Mouse (Mus musculus): ENCODE measurements around the gene Kif26b.
A peak's percentile ranks its signal among the peaks of the same experiment; 100 is the strongest.

Kif26b gene

DNA sequence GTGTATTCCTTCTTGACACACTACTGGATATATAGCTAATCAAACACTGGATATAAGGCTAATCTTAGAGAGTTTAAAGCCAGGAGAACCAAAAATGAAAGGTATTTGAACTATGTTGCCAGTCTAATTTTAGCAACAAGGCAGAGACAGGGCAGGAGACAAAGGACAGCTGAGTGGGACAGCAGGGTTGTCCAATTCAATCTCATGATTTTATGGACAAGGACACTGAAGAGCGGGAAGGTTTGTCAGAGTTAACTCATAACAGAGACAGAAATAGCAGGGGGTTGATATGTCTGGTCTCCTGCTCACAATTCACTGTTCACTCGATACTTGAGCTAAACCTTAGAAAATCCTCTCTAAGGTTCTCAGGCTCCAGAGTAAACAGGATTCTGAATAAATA, 187.5 kb downstream of the Kif26b start:
- DNase-seq (ENCODE audit: low read depth, low spot score) = no peak

DNA sequence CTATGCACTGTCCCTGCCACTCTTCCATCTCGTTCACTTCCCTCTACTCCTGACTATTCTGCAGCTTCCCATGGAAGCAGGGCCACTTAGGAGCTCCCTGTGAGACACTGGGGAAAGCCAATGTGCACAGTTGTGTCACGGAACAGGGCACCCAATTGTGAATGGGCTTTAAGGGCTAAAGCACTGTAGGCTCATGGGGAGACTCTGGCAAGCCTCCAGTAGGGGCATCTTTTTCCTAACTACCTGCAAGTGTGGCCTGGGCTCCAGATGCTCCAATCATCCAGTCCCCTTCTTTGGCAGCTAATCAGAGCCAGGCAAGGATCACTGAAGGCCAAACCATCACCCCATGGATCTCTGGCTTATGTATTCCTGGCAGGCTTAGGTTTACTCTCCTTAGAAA, 191.9 kb downstream of the Kif26b start:
- peak; percentile 31 for DNase-seq (ENCODE audit: low read depth, low spot score)

DNA sequence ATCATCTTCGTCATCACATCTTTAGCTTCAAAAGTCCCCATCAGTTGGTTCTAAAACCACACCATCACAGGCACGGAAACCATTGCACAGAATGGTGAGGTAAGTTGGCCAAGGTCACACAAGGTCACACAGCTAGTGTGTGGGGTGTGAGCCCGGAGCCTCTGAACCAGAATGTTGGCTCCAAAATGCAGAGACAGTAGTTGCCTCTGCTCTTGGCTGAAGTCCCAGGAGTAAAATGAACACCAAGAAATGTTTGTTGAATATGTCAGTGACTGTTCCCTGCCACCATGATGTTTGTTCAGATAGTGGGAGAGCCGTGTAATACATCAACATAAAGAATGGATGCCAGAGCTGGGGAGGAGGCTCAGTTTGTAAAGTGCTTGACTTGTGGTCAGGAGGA, 193.9 kb downstream of the Kif26b start:
- DNase-seq (ENCODE audit: low read depth, low spot score) = peak; percentile 45

DNA sequence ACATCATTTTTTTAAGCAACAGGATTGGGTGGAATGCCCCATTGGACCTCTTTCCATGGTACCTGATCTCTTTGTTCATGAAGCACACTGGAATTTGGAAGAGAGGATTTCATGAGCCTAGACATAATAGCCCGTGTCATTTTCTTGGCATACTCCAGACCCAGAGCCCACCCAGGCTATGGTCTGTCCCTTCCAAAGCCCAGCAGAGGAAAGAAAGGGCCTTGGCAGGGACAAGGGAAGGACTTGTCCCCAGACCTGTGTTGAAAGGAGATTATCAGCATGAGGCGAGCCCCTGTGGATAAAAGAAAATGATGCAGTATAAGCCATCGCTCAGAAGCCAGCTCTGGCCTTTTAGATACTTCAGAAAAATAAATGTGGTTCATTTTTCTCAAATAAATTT, 196.6 kb downstream of the Kif26b start:
- DNase-seq (ENCODE audit: low read depth, low spot score) = no peak

DNA sequence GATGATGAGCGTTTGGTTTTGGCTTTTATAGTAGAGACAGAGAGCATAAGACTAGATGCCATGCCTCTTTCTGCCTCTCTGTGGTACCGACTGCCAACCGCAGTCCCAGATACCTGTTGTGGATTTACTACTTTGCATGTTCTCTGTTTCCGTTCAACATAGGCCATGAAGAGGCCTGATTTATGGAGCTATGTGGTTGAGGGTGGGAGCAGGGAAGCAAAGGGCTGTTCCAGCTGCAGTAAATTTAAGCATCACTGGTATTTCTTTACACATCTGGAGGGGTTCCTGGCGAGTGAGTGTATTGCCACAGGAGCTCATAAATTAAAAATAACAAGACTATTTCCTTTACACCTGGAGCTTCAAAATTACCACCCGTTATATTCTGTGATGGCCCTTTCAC, 199.3 kb downstream of the Kif26b start:
- DNase-seq (ENCODE audit: low read depth, low spot score) = no peak

DNA sequence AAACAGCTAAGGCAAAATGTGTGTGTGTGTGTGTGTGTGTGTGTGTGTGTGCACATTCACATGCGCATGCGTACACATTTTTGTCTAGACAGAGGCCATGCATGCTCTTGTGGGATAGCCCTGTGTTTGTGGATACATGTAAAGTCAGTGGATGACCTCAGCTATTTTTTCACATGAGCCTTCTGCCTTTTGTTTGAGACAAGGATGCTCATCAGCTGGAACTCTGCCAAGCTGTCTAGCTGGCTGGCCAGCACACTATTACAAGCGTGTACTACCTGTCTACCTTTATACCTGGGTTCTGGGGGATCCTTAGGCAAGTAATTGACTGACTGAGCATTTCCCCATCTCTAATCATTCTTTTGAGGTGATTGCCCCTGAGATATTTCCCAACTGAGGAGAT, 201.3 kb downstream of the Kif26b start:
- peak; percentile 78 for DNase-seq (ENCODE audit: low read depth, low spot score)

DNA sequence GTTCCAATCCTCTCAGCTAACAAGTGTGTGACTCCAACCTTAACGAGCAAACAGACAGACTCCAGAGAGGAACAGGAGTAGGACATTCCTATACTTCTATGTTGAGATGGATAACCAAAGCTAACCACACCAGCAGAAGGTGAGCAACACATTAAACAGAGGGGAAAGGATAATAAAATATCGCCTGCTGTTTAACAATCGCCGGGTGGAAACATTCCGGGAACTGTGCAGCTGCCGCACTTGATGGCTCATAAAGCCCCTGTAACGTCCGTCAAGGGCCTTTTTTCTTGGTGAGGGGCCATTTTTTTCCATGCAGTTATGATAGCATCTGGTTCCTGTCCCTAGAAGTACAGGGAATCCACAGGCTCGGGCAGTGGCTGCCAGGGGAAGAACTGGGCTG, 204.1 kb downstream of the Kif26b start:
- DNase-seq (ENCODE audit: low read depth, low spot score) = no peak

DNA sequence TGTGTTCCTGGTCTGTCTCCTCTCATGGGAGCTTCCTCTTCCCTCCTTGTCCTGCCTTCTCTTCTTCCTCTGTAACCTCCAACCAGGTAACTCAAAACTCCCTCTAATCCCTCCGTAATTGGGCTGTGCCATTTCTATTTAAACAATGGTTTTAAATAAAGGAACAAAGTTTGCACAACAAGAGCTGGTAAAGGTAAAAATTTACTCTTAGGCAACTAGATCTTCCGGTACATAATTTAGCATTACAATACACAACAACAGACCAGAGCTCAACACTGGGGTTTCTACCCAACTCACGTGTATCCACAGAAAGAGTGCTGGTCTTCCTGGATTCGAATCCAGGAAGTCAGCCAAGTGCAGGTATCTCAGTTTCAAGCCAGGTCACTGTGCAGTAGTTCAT, 205.7 kb downstream of the Kif26b start:
- DNase-seq (ENCODE audit: low read depth, low spot score) = no peak

DNA sequence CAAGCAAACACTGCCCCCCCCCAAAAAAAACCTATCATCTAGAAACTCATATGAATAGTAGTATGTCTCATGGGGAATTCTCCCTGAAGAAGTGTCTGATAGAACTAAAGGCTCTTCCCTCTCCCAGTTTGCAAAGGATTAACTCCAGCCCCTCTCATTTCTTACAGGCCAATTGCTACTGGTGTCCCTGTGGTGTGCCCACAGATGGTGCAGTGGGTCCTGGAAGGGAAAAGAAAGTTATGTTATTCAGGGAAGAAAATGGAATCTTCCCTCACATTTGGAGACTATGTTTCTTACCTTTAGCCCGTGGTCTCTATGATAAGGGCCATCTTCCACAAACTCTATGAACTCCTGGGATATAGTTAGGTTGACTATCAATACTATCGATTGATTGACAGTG, 208.0 kb downstream of the Kif26b start:
- peak; percentile 59 for DNase-seq (ENCODE audit: low read depth, low spot score)

DNA sequence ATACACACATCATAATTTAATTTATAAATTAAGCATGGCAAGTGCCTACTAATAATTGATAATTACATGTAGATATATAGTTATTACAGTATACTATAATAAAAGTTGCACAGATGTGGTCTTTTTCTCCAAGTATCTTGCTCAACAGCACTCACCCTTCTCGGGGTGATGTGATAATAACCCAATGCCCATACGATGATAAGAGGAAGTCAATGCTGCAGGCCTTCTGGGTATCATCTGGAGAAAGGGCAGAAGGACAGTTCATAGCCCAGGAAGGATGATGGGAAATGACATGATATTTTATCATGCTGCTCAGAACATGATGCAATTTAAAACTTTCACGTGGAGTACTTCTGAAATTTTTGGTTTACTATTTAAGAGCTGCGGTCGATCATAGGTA, 214.9 kb downstream of the Kif26b start:
- DNase-seq (ENCODE audit: low read depth, low spot score) = no peak

DNA sequence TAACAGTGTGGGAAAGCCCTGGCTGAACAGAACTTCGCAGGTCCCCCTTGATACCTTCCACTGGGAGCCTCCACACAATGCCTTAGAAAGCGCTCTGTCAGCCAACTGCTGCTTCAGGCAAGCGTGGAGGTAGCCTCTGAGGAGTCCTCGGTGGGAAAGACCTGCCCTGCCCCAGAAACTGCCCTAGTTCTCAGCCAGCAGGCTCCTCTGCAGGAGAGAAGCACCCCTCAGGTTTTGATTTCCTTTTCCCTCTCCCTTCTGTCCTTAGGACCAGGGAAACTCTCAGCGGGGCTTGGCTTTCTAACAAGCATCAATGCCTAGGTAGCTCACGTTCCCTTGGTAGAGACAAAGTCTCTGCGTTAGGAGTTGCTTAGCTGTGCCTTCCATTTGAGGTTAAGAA, 215.6 kb downstream of the Kif26b start:
- peak; percentile 80 for DNase-seq (ENCODE audit: low read depth, low spot score)

DNA sequence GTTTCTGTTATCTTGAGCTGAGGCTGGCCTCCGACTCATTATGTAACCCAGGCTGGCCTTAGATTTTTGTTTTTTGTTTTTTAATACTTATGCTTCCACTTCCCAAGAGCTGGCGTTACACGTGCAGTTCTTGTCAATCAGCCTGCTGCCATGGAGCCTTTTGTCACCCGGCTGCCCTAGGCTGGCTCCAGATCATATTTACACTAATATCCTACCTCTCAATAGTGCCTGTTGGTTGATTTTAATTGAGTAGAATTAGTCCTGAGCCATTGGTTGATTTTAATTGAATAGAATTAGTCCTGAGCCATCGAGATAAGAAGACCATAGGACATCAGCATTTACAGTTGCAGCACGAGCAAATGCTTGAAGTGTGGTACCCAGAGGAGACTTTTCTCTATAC, 216.0 kb downstream of the Kif26b start:
- DNase-seq (ENCODE audit: low read depth, low spot score) = no peak

DNA sequence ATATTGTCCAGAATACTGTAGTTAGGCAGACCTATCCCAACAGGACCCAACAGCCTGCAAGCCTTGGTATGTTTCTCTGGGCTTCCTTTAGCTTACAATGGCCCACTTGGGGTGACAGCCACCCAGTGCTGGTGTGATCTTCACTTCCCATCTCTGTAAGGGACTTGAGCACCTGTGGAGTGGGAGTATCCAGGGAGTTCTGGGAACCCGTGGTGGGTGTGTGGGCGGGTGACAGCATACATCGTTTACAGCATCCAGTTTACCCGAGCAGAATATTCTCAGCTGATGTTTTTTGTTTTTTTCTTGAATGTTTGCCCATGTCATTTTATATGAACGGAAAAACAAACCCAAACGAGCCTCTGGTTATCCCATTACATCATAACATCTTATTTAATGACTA, 216.5 kb downstream of the Kif26b start:
- DNase-seq (ENCODE audit: low read depth, low spot score) = peak; percentile 56

DNA sequence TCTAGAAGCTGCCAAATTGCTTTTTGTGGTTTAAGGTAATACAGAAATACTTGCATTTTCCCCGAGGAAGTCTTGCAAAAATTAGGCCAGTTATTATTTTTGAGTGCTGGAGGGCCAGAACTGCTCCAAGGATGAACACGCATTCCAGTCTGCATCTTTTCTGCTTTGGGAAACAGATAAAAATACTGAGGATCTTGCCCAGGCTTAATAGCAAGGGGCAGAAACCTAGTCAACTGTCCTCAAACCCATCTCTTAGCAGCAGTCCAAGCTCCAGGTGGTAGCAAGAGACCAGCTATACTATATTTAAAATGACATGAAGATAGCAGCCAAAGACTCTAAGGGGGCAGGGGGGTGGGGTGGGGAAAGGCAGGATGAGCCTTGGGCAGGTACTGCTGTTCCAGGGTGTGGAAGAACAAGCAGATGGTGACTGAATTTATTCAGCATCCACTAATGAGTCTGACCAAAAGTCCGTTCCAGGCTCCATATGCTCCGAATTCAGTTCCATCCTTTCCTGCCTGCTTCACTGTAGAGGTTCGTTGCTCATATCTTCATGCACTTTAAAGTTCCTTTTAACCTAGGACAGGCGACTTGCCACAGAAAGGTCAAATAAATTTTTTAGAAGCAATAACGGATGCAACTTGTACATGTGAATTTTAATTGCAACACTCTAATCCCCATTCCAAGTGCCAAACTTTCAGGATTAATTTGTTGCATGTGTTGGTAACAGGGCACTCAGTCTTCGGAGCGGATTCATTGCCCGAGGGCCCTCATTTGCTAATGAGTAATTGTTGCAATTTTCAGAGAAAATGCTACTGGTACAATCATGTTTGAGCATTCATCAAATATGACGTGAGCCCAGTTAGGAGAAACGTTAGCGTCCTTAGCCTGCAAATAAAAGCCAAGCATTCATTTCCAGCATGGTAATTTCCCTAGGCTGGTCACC, 218.6 kb downstream of the Kif26b start:
- peak; percentile 97 for DNase-seq (ENCODE audit: low read depth, low spot score)

DNA sequence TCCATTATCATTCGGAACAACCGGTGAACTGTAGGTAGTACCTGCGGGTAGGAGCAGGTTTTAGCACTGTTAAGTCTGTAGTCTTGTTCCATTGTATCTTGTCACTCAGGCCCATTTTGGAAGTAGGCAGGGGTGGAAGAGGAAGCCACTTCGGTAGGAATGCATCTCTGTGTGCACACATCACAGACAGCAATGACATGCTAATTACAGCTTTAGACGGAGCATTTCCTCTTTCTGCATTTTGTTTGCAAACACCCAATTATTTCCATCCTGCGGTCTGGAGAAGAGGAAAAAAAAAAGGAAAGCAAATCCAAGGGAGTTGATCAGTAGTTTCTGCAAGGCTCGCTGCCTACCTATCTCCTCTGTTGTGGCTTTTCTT, 219.3 kb downstream of the Kif26b start:
- peak; percentile 17 for DNase-seq (ENCODE audit: low read depth, low spot score)

DNA sequence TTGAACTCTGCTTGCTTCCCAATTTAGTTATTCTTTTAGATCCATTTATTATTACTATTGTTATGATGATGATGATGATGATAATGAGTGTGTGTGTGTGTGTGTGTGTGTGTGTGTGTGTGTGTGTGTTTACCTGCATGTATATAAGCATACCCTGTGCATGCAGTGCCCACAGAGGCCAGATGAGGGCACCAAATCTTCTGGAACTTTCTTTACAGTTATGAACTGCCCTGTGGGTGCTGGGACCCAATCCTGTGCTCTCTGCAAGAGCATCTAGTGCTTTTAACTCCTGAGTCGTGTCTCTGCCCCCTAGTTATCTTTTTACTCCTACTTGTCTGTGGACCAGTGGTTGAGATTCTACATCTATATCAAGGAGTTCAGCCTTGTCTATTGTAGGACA, 219.7 kb downstream of the Kif26b start:
- no peak for DNase-seq (ENCODE audit: low read depth, low spot score)

DNA sequence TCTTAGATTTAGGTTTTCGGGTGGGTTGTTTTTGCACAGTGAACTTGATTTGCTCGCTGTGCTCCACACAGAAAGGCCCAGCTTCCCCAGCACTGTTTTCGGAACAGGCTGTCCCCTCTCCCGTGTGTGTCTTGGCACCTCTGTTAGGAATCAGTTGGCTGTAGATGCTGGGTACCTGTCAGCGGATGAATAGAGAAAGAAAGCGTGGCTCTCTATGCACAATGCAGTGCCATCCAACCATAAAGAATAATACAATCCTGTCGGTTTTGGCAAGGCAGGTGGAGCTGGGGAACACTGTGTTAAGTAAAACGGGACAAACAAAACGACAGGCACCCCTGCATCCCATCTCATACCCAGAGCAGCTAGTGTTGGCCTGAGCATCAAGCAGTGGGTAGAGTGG, 220.9 kb downstream of the Kif26b start:
- peak; percentile 84 for DNase-seq (ENCODE audit: low read depth, low spot score)

DNA sequence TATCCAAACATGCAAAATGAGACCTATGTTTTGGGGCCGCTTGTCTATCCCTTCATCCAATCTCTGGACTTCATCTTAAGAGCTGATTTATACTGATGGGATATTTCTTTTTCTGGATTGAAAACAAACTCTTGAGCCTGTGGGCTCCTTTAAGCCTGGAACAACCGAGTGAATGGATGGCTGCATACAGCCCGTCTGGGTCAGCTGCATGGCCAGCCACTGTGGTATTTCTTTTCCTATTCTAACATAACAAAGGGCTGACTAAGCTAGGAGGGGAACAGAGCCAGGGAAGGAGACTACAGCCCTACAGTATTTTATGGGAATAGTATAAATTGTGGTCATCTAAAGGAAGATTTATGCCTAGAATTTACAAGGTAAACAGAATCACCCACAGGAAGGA, 229.5 kb downstream of the Kif26b start:
- no peak for DNase-seq (ENCODE audit: low read depth, low spot score)

DNA sequence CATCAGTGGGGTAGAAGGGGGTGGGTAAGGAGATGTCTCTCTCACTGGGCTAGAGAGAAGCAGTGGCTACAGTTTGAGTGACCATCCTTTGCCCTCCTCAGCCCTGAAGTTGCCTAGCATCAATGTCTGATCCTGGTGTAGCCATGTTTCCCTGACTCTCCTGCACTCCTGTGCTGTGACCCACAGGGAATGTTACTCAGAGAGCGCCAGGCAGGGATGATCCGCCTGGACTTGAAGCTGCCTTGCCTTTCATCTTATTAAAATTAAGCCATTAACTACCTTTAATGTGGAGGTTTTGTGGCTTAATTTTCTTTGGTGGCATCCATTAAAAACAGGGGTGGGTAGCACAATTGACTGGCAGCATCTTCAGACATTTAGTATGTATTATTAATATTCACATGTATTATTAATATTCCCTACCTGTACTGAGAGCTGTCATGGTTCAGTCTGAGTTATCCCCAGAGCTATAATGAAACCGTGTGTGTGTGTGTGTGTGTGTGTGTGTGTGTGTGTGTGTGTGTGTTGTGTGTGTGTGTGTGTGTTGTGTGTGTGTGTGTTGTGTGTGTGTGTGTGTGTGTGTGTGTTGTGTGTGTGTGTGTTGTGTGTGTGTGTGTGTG, 233.3 kb downstream of the Kif26b start:
- DNase-seq (ENCODE audit: low read depth, low spot score) = no peak

DNA sequence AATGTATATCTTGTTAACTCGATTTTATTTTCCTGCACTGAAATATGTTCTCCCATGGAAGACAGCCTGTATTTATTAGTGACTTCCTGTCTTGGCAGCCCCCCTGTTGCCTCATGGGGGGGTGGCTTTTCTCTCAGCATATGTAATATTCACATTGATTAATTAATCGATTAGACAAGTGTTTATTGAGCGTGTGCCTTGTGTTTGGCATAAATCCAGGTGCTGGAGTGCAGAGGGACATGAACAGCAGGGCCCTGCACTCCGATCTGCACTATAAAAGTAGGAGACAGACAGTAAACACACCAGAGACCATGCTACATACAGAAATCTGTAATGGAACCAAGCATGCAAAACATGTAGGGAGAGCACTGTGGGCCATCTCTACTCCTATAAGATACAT, 236.0 kb downstream of the Kif26b start:
- no peak for DNase-seq (ENCODE audit: low read depth, low spot score)

DNA sequence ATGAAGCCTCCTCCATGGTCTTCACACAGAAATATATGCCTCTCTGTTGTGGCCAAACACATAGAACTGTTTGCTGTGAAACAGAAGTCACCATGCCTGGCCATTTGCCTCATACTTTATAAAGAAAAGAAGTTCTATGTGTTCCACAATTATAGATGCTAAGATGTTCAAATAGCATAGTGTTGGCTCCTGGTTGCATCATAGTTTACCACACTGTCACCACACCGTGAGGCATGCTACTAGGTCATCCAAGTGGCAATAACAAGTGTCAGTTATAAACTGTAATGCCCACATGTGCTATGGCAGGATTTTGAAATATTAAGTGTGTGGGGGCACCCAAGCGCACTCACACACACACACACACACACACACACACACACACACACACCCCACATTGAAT, 236.7 kb downstream of the Kif26b start:
- DNase-seq (ENCODE audit: low read depth, low spot score) = no peak

DNA sequence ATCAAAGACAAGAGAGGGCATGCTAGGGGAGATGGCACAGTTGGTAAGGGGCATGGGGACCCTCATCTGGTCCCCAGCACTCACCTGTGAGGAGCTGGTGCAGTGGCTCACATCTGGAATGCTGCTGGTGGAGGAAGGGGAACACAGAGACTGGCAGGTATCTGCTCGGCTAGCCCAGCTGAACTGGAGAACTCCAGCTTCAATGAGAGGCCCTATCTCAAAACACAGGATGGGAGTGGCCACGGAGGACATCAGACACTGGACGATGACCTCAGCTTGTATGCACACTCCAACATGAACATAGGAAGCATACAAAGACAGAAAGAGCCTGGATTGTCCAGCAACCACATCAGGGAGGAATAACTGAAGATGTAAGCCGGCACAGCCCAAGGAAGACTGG, 240.1 kb downstream of the Kif26b start:
- DNase-seq (ENCODE audit: low read depth, low spot score) = no peak

DNA sequence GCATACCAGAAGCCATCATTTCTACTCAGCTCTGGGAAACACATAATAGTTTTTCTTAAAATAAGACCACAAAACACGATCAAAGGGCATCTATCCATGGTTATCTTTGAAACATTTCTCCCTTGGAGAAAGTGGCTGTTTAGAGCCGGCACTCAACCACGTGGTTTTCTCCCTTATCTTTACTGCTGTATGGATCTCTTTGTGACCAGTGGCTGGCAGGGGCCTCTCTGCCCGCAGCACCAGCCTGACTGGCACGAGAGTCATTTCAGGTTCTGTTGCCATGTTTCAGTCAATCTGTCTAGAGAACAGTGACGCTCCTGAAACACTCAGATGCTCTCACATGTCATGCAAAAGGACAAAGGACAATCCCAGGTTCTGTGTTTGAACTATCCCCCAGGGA, 241.1 kb downstream of the Kif26b start:
- no peak for DNase-seq (ENCODE audit: low read depth, low spot score)

Data from brain, adult 2 months (tissue).